Mouse (Mus musculus) cerebellum, adult 2 months (tissue): ENCODE results near the gene Smox. TPM values are rescaled to one million over a fixed set of nuclear protein-coding genes. Genes with fewer than 3 reads are reported as not detected.

ENCODE experiments used
- DNase-seq, 2 experiments: peaks; one replicate each; pipeline ENCODE4 v3.0.0; 2021
- H3K27ac ChIP-seq: fragments of 200-500 bp; 2 replicates; pipeline ENCODE4 v1.5.1; 2012; ENCODE audit warnings: low read length, control low read depth, inconsistent platforms; ENCODE audit not compliant: insufficient read depth
- H3K27me3 ChIP-seq: fragments of 200-500 bp; 2 replicates; pipeline ENCODE4 v1.6.1; 2012; ENCODE audit warnings: inconsistent platforms, mild to moderate bottlenecking, low read length, moderate library complexity; ENCODE audit not compliant: control insufficient read depth, insufficient read depth
- H3K4me1 ChIP-seq: fragments of 200-500 bp; 2 replicates; pipeline ENCODE4 v1.6.1; 2011; ENCODE audit warnings: low read length; ENCODE audit not compliant: control insufficient read depth, insufficient read depth
- H3K4me3 ChIP-seq: fragments of 200-500 bp; replicated peaks from 2 replicates; pipeline ENCODE3; 2011; ENCODE audit warnings: mild to moderate bottlenecking, low read depth, low read length, control low read depth; ENCODE audit not compliant: insufficient read depth
- CTCF ChIP-seq: fragments of 200-500 bp; IDR thresholded peaks from 2 replicates; pipeline ENCODE4 v1.5.1; 2011; ENCODE audit warnings: low read depth, mild to moderate bottlenecking, control low read depth, low read length, moderate library complexity, borderline replicate concordance; ENCODE audit not compliant: insufficient read depth
- POLR2A ChIP-seq: fragments of 200-500 bp; IDR thresholded peaks from 2 replicates; pipeline ENCODE4 v1.6.1; 2011; ENCODE audit warnings: low read length, control low read depth, borderline replicate concordance; ENCODE audit not compliant: insufficient read depth
- WGBS: fragments of 180-500 bp; shearing (Covaris S2); methylation state at CpG from one replicate; pipeline ENCODE4 v1.1.7; 2018; 5-methylcytosine and 5-hydroxymethylcytosine counted together
- polyA plus RNA-seq: library from polyadenylated mRNA; depleted of rRNA; stranded (reverse); fragments of >200 nt; gene quantifications from 2 replicates; pipeline ENCODE4 v1.2.3, GENCODE M21; 2012

The Smox gene
- polyA plus RNA-seq, 1 experiment: 93.4 TPM

DNA sequence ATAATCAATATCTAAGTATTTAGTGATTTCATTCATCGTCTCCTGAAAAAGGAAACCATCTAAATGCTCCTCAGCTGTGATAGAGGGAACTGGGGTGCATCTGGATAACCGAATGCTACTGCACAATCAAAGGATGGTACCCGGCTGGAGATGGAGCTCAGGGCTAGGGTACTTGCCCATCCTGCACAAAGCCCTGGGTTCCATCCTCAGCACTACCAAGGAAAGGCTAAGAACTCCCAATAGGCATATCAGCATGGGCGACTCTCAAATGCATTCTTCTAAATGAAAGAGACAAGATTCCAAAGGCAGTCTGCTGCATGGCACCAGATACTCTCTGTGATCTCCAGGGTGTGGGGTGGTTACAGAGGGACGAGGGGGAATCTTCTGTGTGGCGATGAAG is 13.4 kb upstream of the Smox start:
- Histone ChIP-seq H3K27ac (no peak overlapping the region), H3K4me1 (no peaks in the 10 kb centered on the region), H3K27me3 (no peaks in the 10 kb centered on the region), H3K4me3 (no peak overlapping the region)
- WGBS: 87% methylated on average over 6 of the region's 6 CpGs
- no peak for DNase-seq
- no peak for TF ChIP-seq POLR2A
- TF ChIP-seq CTCF: no peak

DNA sequence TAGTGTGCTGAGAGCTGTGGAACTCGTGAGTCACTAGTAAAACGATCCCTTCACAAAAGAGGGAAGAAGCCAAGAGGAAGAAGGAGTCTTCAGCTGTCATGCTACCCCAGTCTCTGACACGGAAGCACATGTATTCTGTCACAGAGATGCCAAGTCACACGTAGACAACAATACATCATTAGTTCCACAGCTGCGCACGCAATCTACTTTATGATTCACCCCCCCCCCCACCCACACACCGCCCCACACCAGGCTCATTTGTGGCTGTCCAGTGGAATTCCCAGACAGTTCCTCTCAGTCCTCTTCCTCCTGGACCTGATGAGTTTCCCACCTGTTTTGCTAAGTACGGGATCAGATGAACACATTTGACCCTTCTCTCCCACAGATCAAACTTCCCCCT is 12.9 kb upstream of the Smox start:
- WGBS: 66% methylated on average over 8 of the region's 8 CpGs
- Histone ChIP-seq H3K4me1 (no peaks in the 10 kb centered on the region), H3K4me3 (no peak overlapping the region), H3K27ac (no peak overlapping the region), H3K27me3 (no peaks in the 10 kb centered on the region)
- TF ChIP-seq CTCF (no peak), POLR2A (no peak)
- DNase-seq: no peak

DNA sequence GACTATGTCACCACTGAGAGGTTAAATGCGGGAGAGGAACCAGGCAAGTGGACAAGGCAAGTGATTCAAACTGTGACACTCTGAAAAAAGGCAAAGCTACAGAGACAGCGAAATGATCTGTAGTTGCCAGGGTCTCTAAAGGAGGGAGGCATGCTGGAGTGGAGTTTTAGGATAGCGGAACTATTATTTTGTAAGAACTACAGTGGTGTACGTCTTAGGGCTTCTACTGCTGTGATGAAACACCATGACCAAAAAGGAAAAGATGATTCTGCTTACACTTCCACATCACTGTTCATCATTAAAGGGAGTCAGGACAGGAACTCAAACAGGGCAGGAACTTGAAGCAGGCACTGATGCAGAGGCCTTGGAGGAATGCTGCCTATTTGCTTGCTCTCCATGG is 12.4 kb upstream of the Smox start:
- TF ChIP-seq CTCF (no peak), POLR2A (no peak)
- no peak overlapping the region for H3K4me3 ChIP-seq
- H3K27ac ChIP-seq: no peak overlapping the region
- WGBS: 93% methylated on average over 4 of the region's 4 CpGs
- no peaks in the 10 kb centered on the region for H3K4me1 ChIP-seq
- no peak for DNase-seq
- no peaks in the 10 kb centered on the region for H3K27me3 ChIP-seq

DNA sequence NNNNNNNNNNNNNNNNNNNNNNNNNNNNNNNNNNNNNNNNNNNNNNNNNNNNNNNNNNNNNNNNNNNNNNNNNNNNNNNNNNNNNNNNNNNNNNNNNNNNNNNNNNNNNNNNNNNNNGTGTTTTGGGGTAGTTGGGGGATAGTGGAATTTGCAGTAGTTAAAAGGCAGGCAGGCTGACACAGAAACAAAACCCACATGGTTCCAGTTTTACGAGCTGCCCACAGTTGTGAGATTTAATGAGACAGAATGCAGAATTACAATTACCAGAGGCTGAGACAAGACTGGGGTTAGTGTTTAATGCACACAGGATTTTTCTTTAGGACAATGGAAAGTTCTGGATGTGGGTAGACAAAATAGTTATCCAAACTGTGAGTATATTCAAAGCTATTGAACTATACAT is 9.6 kb upstream of the Smox start:
- TF ChIP-seq CTCF: no peak
- no peak for TF ChIP-seq POLR2A
- H3K4me1 ChIP-seq: no peaks in the 10 kb centered on the region
- no peak overlapping the region for H3K27ac ChIP-seq
- 81% methylated on average over 1 of the region's 1 CpGs for WGBS
- no peaks in the 10 kb centered on the region for H3K27me3 ChIP-seq
- DNase-seq: no peak
- H3K4me3 ChIP-seq: no peak overlapping the region

DNA sequence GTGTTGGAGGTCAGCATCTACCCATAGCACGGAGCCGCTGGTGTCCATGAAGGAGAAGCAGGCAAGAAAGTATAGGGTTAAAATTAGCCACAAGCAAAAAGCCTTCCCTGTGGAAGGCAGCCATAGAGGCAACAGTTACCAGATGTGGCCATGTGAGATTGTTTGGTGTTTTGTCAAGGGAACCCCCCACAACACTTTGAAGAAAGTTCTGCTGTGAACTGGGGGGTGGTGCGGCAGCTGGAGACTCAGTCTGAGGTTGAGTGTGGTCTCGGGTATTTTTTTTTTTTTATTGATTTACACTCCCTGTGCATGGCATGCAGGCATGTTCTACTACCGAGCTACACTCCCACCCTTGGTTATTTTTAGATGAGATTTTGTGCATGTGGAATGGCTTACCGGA is 8.8 kb upstream of the Smox start:
- H3K27me3 ChIP-seq: no peaks in the 10 kb centered on the region
- no peak overlapping the region for H3K4me3 ChIP-seq
- TF ChIP-seq CTCF (no peak), POLR2A (no peak)
- DNase-seq: no peak
- H3K4me1 ChIP-seq: no peaks in the 10 kb centered on the region
- 85% methylated on average over 6 of the region's 6 CpGs for WGBS
- H3K27ac ChIP-seq: no peak overlapping the region

DNA sequence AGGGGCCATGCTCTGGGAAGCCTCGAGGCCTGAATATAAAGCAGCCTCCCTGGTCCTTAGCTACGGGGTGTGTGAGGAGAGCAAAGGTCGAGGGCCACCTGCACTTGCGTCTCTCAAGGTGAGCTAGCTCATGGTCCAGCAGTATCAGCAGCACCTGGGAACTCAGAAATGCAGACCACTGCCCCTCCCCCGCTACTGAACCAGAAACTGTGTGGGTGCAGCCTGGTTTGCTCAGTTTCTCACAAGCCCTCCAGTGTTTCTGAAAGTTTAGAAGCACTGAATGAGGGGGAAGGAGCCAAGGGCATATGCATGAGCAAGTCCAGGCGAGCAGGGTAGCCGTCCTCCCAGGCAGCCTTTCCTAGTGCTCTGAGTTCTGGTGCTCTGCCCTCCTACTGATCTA is 7.7 kb upstream of the Smox start:
- no peak overlapping the region for H3K27ac ChIP-seq
- 86% methylated on average over 7 of the region's 7 CpGs for WGBS
- H3K27me3 ChIP-seq: no peaks in the 10 kb centered on the region
- H3K4me3 ChIP-seq: no peak overlapping the region
- DNase-seq: no peak
- no peaks in the 10 kb centered on the region for H3K4me1 ChIP-seq
- TF ChIP-seq CTCF: no peak
- no peak for TF ChIP-seq POLR2A

DNA sequence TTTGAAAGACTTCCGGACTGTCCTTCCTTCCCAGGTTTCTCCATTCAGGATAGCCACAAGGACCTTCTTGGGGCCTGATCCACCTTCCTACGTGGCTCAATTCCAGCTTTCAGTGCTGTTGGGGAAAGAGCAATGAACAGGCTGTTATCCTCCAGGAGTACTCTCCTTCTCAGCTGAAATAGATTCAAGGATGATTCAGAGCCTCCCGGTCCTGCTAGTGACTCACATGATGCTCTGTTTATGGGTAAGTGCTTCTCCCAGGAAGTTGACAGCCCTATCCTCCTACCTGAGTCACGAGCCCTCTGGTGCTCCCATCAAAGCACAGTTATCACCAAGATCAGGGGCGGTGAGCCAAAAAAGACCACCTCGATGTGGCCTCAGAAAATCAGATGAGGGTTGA is 7.1 kb upstream of the Smox start:
- Histone ChIP-seq H3K4me3 (no peak overlapping the region), H3K4me1 (no peaks in the 10 kb centered on the region; the same call in 1 of the 2 replicates), H3K27ac (no peak overlapping the region), H3K27me3 (no peaks in the 10 kb centered on the region)
- TF ChIP-seq CTCF: no peak
- no peak for TF ChIP-seq POLR2A
- DNase-seq: no peak
- 89% methylated on average over 6 of the region's 6 CpGs for WGBS

DNA sequence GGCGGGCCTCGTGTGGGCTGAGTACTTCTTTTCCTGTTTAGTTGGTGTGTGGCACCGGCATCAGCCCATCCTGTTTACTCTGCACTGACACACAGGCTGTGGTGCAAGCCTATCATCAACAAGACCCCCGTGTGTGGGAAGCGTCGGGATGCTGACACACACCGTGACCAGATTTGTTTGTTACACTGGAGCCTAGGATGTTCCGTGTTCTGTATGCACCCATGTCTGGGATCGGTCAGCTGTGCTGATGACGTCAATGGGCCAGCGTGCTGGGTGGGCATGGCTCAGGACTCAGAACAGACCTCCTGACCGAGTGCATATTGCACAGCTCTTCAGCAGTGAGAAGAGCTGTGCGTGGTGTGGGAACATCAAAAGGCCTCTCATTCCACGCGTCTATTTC is 6.2 kb upstream of the Smox start:
- WGBS: 94% methylated on average over 15 of the region's 15 CpGs
- no peaks in the 10 kb centered on the region for H3K27me3 ChIP-seq
- TF ChIP-seq POLR2A (no peak), CTCF (no peak)

More for the DNA sequence above, 6.2 kb upstream of the Smox start:
- H3K27ac ChIP-seq: no peak overlapping the region
- no peak overlapping the region for H3K4me3 ChIP-seq
- DNase-seq: no peak
- H3K4me1 ChIP-seq: peaks cover 4% of the 10 kb centered on the region; the same call in 1 of the 2 replicates
